Mouse (Mus musculus) heart, embryonic 10.5 days (tissue): ENCODE data around the gene Gm5741. TPM values are rescaled to one million over a fixed set of nuclear protein-coding genes. Genes with fewer than 3 reads are reported as not detected.
A peak's percentile ranks its signal among the peaks of the same experiment; 100 is the strongest.

Experiments
- DNase-seq: peaks from one replicate; pipeline ENCODE4 v3.0.0-alpha.2; 2017; ENCODE audit warnings: low spot score
- H3K27ac ChIP-seq: fragments of 300-500 bp; sonication (generic); 2 replicates; pipeline ENCODE4 v1.5.1; 2016; ENCODE audit warnings: mild to moderate bottlenecking
- H3K27me3 ChIP-seq: fragments of 300-500 bp; sonication (generic); 2 replicates; pipeline ENCODE4 v1.6.1; 2016; ENCODE audit warnings: mild to moderate bottlenecking; ENCODE audit not compliant: poor library complexity, insufficient read depth, severe bottlenecking
- H3K36me3 ChIP-seq: fragments of 300-500 bp; sonication (generic); 2 replicates; pipeline ENCODE4 v1.6.1; 2016; ENCODE audit warnings: mild to moderate bottlenecking, moderate library complexity
- H3K4me1 ChIP-seq: fragments of 300-500 bp; sonication (generic); 2 replicates; pipeline ENCODE4 v1.6.1; 2016; ENCODE audit warnings: mild to moderate bottlenecking
- H3K4me3 ChIP-seq: fragments of 300-500 bp; sonication (generic); 2 replicates; pipeline ENCODE4 v1.5.1; 2016; ENCODE audit warnings: mild to moderate bottlenecking, moderate library complexity
- H3K9me3 ChIP-seq: fragments of 300-500 bp; sonication (generic); 2 replicates; pipeline ENCODE4 v1.6.1; 2016; ENCODE audit warnings: mild to moderate bottlenecking, moderate library complexity
- WGBS: fragments of 180-500 bp; shearing (Covaris S2); methylation state at CpG from one replicate; pipeline ENCODE4 v1.1.7; 2016; 5-methylcytosine and 5-hydroxymethylcytosine counted together
- polyA plus RNA-seq: library from polyadenylated mRNA; unstranded; fragments of >200 nt; fragmentation: Nextera tagmentation; extraction: Ambion mirVana; gene quantifications from 2 replicates; pipeline ENCODE4 v1.2.1, GENCODE M21; 2016

The Gm5741 gene
- polyA plus RNA-seq, 1 experiment from 2014 or later: 0.51 TPM

GRCm38 (mm10) chr8:85071514-85072281 is 3.9 kb upstream of the Gm5741 start, which contains the start of gene Dhps:
Gene Dhps (plus strand): TSS chr8:85071757.
- DNase-seq: peak; percentile 96
- WGBS: under 1% methylated on average over 68 of the region's 68 CpGs
- H3K36me3 ChIP-seq: peaks cover 44% of the 10 kb centered on the region

GRCm38 (mm10) chr8:85071041-85071440 is 3.3 kb upstream of the Gm5741 start:
- peak; percentile 69 for DNase-seq

More at GRCm38 (mm10) chr8:85071514-85072281, 3.9 kb upstream of the Gm5741 start, which contains the start of gene Dhps:
- Histone ChIP-seq H3K27ac (peak within 1 kb of the TSS; percentile 97), H3K4me3 (peak within 1 kb of the TSS; percentile 96), H3K9me3 (no peaks in the 10 kb centered on the region), H3K4me1 (peaks cover 25% of the 10 kb centered on the region), H3K27me3 (no peaks in the 10 kb centered on the region)

DNA sequence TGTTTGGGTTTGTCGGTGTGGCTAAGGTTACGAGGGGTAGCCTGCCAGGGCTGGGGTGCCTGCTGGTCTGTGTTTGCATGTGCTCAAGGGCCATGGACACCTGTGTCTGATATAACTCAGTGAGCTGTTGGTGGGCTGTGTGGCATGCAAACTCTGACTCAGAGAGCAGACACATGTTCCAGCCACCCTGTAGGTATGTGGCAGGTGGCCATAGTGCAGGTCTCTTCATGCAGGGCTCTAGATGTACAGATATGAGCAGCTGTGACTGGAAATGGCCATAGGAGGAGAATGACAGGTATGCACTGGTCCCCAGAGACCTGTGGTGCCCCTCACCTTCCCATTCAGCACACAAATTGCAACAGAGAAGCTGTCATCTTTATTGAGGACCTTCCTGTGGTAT is 627 bp downstream of the Gm5741 start:
- Histone ChIP-seq H3K4me1 (peaks cover 5% of the 10 kb centered on the region; the same call in 1 of the 2 replicates), H3K27ac (no peak overlapping the region), H3K4me3 (no peak overlapping the region), H3K36me3 (peaks cover 31% of the 10 kb centered on the region), H3K9me3 (no peaks in the 10 kb centered on the region), H3K27me3 (no peaks in the 10 kb centered on the region)
- WGBS: 87% methylated on average over 2 of the region's 2 CpGs
- DNase-seq: peak; percentile 67

More at GRCm38 (mm10) chr8:85071041-85071440, 3.3 kb upstream of the Gm5741 start:
- no peaks in the 10 kb centered on the region for H3K27me3 ChIP-seq
- peak overlapping the region; percentile 96 for H3K4me3 ChIP-seq
- peaks cover 25% of the 10 kb centered on the region for H3K4me1 ChIP-seq
- peaks cover 42% of the 10 kb centered on the region for H3K36me3 ChIP-seq
- no peaks in the 10 kb centered on the region for H3K9me3 ChIP-seq
- 82% methylated on average over 5 of the region's 5 CpGs for WGBS
- peak overlapping the region; percentile 97 for H3K27ac ChIP-seq

- Histone ChIP-seq H3K36me3 (peaks cover 37% of the 10 kb centered on the region), H3K27ac (no peak overlapping the region), H3K9me3 (no peaks in the 10 kb centered on the region), H3K27me3 (no peaks in the 10 kb centered on the region), H3K4me1 (peaks cover 14% of the 10 kb centered on the region), H3K4me3 (no peak overlapping the region)
- WGBS: 47% methylated on average over 2 of the region's 2 CpGs
- DNase-seq: no peak
Observed at GRCm38 (mm10) chr8:85065213-85065612, 2.6 kb downstream of the Gm5741 start.

DNA sequence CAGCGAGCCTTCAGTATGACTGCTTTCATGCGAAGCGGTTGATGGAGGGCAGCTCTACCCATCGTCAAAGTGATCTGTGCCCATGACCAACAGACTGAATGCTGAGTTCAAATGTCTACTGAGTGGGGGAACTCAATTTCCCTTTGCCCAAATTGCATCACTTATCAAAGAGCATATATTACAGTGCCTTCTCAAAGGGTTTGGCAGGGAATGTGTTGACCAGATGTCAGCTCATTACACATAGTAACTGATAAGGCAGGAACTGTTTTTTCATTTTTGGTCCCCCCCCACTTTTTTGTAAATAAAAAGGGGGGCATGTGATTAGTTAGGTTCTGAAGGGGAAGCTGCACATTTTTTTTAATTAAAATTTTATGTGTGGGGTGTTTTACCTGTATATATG is 5.2 kb downstream of the Gm5741 start:
- H3K36me3 ChIP-seq: peaks cover 37% of the 10 kb centered on the region
- peaks cover 15% of the 10 kb centered on the region for H3K4me1 ChIP-seq
- no peak overlapping the region for H3K4me3 ChIP-seq
- DNase-seq: no peak
- H3K27ac ChIP-seq: no peak overlapping the region
- no peaks in the 10 kb centered on the region for H3K9me3 ChIP-seq
- WGBS: 88% methylated on average over 4 of the region's 4 CpGs
- no peaks in the 10 kb centered on the region for H3K27me3 ChIP-seq

DNA sequence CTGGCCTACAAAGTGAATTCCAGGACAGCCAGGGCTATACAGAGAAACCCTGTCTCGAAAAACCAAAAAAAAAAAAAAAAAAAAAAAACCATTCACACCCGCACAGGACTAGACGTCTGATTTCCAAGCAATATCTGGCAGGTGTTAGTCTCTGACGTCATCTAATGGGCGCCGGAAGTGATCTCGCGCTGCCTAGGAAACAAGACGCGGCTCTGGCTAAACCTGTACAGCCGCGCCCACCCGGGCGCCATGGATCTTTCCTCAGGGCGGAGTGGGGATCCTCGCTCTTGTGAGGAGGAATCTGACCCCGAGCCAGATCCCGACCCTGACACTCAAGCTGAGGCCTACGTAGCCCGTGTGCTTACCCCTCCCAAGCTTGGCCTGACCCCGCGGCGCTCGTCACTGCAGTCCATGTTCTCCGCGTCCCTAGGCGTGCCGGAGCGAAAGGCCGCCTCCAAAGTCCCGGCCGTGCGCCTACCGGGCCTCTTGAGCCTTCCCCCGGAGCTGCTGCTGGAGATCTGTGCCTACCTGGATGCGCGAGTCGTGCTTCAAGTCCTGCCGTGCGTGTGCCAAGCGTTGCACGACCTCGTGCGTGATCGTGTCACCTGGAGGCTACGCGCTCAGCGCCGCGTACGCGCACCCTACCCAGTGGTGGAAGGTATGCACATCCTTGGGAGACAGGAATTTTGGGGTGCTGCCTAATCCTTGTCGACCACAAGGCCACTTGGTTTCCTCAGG is 7.7 kb downstream of the Gm5741 start, which contains the start of gene Fbxw9:
Fbxw9 (plus strand) TSS at position 177 of the 738 bp plus-strand sequence.
- Histone ChIP-seq H3K27me3 (no peaks in the 10 kb centered on the region), H3K4me1 (peaks cover 15% of the 10 kb centered on the region), H3K36me3 (peaks cover 35% of the 10 kb centered on the region), H3K27ac (peak within 1 kb of the TSS; percentile 78), H3K9me3 (no peaks in the 10 kb centered on the region), H3K4me3 (peak within 1 kb of the TSS; percentile 92)
- WGBS: under 1% methylated on average over 52 of the region's 53 CpGs
- DNase-seq: peak; percentile 94

DNA sequence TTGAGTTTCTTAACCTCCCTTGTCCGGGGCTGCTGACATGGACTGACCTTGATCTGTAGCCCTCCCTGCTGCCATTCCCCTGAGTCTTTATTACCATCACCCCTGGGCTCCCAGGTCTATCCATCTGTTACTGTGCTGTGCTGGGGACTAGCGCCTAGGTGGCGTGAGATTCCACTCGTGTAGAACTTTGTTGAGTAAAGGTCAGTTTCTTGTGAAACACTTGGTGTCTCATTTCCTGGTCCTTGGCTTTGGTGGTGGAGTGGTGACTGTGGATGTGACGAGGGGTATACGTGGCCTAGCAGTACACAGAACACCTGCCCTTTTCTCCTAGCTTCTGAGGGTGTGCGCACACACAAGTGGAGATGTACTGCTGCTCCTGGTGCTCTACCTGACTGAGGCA is 10.4 kb downstream of the Gm5741 start:
- peaks cover 51% of the 10 kb centered on the region for H3K36me3 ChIP-seq
- H3K4me3 ChIP-seq: no peak overlapping the region
- H3K27me3 ChIP-seq: no peaks in the 10 kb centered on the region
- no peak for DNase-seq
- H3K4me1 ChIP-seq: peaks cover 15% of the 10 kb centered on the region
- no peaks in the 10 kb centered on the region for H3K9me3 ChIP-seq
- no peak overlapping the region for H3K27ac ChIP-seq
- 85% methylated on average over 7 of the region's 7 CpGs for WGBS

DNA sequence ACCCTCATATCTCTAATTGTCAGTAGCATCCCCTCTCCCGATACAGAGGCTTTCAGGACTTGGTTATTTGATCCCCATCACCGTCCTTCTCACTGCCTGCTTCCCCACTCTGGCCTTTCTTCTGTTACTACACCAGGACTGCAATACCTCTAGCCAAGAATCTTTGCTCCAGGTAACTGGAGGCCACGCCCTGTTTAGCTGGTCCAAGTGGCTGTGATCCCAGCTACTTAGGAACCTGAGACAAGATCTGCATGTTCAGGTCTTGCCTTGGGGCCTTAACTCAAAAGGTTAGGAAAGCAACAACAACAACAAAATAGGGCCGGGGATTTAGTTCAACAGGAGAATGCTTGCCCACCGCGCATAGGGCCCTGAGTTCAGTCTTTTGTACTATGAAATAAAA is 24.2 kb downstream of the Gm5741 start:
- Histone ChIP-seq H3K27ac (no peak overlapping the region), H3K4me3 (no peak overlapping the region), H3K36me3 (peaks cover 87% of the 10 kb centered on the region), H3K27me3 (no peaks in the 10 kb centered on the region), H3K9me3 (no peaks in the 10 kb centered on the region), H3K4me1 (peaks cover 5% of the 10 kb centered on the region)
- 91% methylated on average over 6 of the region's 6 CpGs for WGBS
- no peak for DNase-seq

- H3K27me3 ChIP-seq: no peaks in the 10 kb centered on the region
- H3K36me3 ChIP-seq: peaks cover 42% of the 10 kb centered on the region
- DNase-seq: peak; percentile 89
- under 1% methylated on average over 57 of the region's 57 CpGs for WGBS
- H3K9me3 ChIP-seq: no peaks in the 10 kb centered on the region
- H3K27ac ChIP-seq: peak overlapping the region; percentile 96
- peaks cover 26% of the 10 kb centered on the region for H3K4me1 ChIP-seq
- H3K4me3 ChIP-seq: peak overlapping the region; percentile 85
Observed at GRCm38 (mm10) chr8:85037681-85038531, 29.9 kb downstream of the Gm5741 start.

GRCm38 (mm10) chr8:85037366-85037680 is 30.5 kb downstream of the Gm5741 start:
- DNase-seq: no peak
- no peaks in the 10 kb centered on the region for H3K9me3 ChIP-seq
- H3K27me3 ChIP-seq: no peaks in the 10 kb centered on the region
- WGBS: under 1% methylated on average over 14 of the region's 14 CpGs
- peaks cover 26% of the 10 kb centered on the region for H3K4me1 ChIP-seq
- H3K27ac ChIP-seq: peak overlapping the region; percentile 96
- peaks cover 43% of the 10 kb centered on the region for H3K36me3 ChIP-seq
- H3K4me3 ChIP-seq: peak overlapping the region; percentile 85

- WGBS: 1% methylated on average over 51 of the region's 59 CpGs
- H3K36me3 ChIP-seq: peaks cover 43% of the 10 kb centered on the region
- H3K9me3 ChIP-seq: no peaks in the 10 kb centered on the region
- DNase-seq: peak; percentile 97
- H3K4me3 ChIP-seq: peak within 1 kb of the TSS; percentile 85
- H3K27ac ChIP-seq: peak within 1 kb of the TSS; percentile 96
- H3K27me3 ChIP-seq: no peaks in the 10 kb centered on the region
- peaks cover 26% of the 10 kb centered on the region for H3K4me1 ChIP-seq
Observed at GRCm38 (mm10) chr8:85036718-85037365, 30.9 kb downstream of the Gm5741 start, which contains the start of gene Tnpo2. Gene Tnpo2 (plus strand): TSS chr8:85036915.

DNA sequence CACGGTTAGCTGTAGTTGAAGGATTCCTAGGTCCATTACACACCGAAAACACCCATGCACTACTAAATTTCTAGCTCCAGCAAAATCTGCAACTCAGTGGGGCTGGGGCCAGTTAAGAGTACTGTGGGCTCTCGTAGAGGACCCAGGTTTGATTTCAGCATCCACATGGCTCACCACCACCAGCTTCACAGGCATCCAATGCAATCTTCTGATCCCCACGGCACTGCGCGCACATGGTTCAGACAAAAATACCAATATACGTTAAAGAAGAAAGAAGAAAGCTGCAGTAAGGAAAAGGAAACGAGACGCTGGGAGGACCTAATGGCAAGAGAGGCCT is 31.4 kb downstream of the Gm5741 start:
- peak overlapping the region; percentile 85 for H3K4me3 ChIP-seq
- peaks cover 26% of the 10 kb centered on the region for H3K4me1 ChIP-seq
- WGBS: under 1% methylated on average over 9 of the region's 9 CpGs
- H3K27me3 ChIP-seq: no peaks in the 10 kb centered on the region
- H3K36me3 ChIP-seq: peaks cover 43% of the 10 kb centered on the region
- no peaks in the 10 kb centered on the region for H3K9me3 ChIP-seq
- peak overlapping the region; percentile 96 for H3K27ac ChIP-seq
- DNase-seq: no peak
